Mouse (Mus musculus): ENCODE results near the gene Slc39a3.
"Not testable (repeated sequence)": the region's sequence is repeated elsewhere in the genome, so short reads cannot be mapped to it uniquely, and the experiment has no call there.

Gene Slc39a3

DNA sequence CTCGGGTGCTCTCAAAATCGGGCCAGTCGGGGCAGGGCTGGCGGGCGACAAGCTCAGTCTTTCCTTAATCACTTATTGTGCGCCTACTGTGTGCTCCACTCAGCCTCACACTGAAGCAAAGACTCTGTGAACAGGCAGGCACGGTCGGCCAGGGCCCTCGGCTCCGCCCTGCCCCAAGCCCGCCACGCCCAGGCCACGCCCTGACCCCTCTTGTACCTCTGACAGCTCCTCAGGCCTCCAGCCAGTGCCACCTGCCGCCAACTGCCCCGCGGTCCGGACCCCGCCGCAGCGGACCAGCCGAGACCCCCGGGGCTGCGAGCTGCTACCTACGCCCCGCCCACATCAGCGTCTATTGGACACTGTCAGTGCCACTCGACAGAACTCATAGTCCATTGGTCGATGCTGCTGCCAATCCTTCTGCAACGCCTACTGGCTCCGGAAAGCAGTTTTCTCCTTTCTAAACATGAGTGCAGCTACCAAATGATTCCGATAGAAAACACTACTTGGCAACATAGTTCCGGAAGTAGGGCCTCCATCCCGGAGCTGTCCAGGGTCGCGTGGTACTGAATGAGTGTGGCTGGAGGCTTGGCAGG is at the start of gene Slc39a3:
Slc39a3 (minus strand) TSS at position 439 of the 593 bp plus-strand sequence.
- peak; percentile 100 for DNase-seq (ENCODE audit: extremely low spot score, low read depth, low spot score)

DNA sequence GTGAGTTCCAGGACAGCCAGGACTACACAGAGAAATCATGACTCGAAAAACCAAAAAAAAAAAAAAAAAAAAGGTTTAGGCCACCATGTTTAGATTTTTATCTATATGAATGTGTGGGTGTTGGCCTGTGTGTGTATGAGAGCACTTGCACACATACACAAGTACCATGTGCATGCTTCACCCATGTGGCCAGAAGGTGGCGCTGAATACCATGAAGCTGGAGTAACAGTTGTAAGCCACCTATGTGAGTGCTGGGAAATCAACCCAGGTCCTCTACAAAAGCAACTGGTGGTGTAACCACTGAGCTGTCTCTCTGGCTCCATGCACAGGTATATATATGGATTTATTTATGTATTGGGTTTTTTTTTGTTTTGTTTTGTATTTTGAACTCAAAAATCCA is 49.8 kb upstream of the Slc39a3 start:
- DNase-seq (ENCODE audit: extremely low spot score, low read depth, low spot score), result no peak

DNA sequence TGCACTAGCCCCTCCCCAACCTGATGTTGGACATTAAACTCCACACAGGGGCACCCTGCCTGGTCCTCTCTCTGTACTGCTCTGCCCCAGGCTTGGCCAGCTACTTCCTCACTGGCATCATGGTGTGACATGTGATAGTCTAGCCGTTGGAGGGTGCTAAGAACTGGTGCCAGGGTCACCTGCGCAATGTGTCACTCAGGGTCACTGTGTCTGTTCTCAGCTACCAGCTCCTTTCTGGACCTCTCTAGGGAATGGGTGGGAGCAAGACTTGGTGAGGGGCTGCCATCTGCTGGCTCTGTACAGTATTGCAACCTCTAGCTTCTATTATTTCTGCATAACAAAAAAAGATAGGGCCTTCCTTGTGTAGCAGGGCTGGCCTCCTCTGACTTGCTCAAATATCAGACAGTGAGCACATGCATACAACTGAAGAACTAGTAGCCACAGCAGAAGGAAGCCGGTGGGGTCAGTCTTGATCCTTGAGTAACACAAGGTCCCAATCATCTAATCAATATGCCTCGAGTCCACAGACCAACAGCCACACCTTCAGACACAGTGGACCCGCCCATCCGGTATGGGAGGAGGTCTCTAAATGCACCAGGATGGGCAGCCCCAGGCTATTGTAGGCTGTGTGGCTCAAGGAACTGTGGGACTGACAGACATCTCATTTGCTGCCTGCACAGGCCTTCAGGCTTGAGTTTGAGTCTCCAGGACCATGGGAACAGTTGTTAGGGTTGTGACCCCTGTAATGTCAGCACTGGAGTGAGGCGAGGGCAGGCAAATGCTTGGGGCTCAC is 45.1 kb upstream of the Slc39a3 start:
- DNase-seq (ENCODE audit: extremely low spot score, low read depth, low spot score), result peak; percentile 33

DNA sequence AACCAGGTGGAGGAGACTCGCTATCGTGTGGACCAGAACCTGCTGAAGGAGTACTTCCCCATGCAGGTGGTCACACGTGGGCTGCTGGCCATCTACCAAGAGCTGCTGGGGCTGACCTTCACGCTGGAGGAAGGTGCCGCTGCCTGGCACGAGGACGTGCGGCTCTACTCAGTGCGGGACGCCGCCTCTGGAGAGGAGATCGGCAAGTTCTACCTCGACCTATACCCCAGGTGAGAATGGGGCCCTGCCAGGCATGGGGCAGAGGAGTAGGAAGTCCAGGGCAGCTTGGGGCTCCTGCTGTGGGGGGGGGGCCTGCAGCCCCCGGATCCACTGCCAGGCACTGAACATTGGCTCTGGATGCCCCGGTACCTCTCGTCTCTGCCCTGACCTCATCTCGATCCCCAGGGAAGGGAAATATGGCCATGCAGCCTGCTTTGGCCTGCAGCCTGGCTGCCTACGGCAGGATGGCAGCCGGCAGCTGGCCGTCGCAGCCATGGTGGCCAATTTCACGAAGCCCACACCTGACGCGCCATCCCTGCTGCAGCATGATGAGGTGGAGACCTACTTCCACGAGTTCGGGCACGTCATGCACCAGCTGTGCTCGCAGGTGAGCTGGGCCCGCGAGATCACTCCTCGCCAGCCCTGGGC is 42.9 kb upstream of the Slc39a3 start:
- no peak for DNase-seq (ENCODE audit: extremely low spot score, low read depth, low spot score)

DNA sequence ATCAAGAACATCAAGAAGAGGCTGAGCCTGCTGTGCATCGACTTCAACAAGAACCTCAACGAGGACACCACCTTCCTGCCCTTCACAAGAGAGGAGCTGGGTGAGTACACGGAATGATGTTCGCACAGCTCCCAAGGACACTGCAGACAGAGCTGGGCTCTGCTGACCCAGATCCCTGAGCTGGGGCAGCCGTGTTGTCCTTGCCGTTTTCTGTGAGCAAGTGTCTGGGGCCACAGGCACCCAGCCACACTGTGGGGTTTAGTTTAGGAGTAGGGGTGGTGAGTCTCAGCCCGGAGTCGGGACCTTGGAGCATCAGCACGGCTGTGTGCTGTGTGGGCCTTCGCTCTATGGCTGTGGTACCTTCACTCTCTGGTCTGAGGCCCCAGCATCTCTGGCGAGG is 40.7 kb upstream of the Slc39a3 start:
- no peak for DNase-seq (ENCODE audit: extremely low spot score, low read depth, low spot score)

DNA sequence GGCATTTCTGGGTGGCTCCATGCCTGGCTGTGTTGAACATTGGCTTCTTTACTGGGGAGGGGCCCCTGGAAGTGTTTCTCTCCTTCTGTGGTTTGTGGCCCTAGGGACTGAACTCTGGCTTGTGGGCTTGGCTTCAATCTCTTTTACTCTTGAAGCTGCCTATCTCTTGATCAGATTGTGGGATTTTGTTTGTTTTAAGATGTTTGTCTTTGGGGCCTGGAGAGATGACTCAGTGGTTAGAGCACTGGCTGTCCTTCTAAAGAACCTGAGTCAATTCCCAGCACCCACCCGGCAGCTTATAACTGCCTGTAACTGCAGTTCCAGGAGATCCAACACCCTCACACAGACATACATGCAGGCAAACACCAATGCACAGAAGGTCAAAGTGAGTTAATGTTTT is 39.1 kb upstream of the Slc39a3 start:
- DNase-seq (ENCODE audit: extremely low spot score, low read depth, low spot score), result no peak

DNA sequence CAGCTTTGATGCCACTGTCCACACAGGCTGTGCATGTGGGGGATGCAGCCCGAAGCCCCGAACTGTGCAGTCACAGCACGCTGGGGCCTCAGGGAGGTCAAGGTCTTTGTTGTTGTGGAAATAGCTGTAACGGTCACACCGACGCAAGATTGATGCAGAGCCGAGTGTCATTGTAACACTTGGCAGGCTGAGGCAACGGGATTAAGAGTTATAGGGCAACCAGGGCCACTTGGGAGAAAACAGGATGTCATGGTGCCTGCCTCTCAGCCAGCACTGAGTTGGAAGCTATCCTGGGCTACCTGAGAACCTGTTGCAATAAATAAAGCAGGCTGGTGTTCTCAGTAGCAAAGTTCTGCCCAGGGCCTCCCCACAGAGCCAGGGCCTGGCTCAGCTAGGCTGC is 38.5 kb upstream of the Slc39a3 start:
- no peak for DNase-seq (ENCODE audit: extremely low spot score, low read depth, low spot score)

DNA sequence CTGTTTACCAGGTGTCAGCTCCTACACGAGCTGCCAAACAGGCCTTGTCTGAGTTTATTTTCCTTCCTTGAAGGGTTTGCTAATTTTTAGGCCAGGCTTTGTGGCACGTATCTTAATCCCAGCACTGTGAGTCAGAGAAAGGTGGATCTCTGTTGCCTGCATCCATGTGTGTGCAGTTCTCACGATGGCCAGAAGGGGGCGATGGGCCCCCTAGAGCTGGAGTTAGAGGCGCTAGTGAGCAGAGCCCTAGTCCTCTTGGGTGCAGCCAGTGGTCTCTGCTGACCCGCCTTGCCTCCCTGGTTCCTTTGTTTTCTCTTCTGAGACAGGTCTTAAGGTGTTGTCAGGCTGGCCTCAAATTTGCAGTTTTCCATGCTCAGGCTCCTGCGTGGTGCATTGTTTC is 36.2 kb upstream of the Slc39a3 start:
- no peak for DNase-seq (ENCODE audit: extremely low spot score, low read depth, low spot score)

DNA sequence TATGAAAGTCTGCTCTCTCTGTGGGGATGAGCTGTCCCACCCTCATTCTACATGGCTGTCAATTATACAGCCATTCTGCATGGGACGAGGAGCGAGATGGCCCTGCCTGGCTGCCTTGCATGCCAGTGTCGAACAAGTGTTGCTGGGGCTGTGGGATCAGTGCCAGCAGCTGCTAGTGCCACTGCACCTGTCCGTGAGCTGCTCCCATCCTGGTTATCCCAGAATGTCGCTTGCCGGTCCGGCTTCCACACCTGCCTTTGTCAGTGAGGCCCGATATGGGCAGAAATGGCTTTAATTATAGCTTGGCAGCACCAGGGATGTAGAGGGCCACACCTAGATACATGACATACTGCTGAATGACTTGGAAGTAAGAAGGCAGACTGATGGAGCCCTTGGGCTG is 35.1 kb upstream of the Slc39a3 start:
- no peak for DNase-seq (ENCODE audit: extremely low spot score, low read depth, low spot score)

DNA sequence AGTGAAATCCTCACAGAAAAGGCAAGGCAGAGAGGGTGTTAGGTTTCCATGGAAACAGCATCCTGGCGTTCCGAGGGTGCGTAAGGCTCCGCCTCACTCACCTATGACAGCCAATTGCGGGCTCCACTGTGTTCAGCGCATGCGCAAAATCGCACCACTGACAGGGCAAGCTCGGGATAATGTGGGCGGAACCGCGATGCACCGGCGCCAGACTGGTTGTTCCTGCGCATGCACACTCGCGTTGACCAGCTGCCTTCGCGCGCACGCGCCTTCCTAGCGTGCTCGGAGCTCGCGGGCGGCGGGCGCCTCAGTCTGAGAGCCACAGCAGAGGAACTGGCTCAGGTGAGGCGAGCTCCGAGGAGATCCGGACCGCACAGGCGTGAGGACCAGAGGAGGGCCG is 32.6 kb upstream of the Slc39a3 start, which contains the start of gene Thop1:
Thop1 (plus strand) TSS at position 200 of the 400 bp plus-strand sequence.
- peak; percentile 99 for DNase-seq (ENCODE audit: extremely low spot score, low read depth, low spot score)

DNA sequence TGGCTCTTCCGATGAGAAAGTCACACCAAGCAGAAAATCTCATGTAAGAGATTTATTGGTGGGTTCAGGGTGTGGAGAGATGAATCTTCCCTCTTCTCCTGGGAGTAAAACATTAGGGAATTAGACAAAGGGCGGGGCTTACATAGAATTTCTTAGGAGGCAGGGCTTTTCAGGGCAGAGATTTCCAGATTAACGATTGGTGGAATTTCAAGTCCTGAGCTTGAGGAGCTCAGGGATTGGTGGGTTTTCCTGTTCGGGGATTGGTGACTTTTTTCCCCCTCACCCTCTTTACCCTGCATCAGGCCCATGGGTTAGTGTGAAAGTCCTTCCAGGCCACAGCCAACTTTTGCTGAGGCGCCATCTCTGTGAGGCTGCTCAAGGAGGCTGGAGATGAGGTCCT is 31.5 kb upstream of the Slc39a3 start:
- DNase-seq (ENCODE audit: extremely low spot score, low read depth, low spot score), result no peak

DNA sequence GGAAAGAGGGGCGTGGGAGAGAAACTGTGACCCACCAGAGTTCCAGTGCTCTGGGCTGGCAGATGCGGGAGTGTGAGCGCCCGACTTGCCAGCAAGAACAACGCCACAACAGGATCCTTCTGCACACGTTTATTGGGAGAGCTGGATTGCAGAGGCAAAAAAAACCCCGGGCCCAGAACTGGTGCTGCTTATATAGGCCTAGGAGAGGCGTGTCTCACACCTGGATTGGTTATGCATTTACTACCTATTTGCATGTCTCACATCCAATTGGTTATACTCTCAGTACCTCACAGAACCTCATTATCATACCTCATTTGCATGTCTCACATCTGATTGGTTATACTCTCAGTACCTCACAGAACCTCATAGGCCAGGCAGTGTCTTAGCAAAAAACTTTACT is 27.3 kb upstream of the Slc39a3 start:
- DNase-seq (ENCODE audit: extremely low spot score, low read depth, low spot score), result not testable (repeated sequence)

DNA sequence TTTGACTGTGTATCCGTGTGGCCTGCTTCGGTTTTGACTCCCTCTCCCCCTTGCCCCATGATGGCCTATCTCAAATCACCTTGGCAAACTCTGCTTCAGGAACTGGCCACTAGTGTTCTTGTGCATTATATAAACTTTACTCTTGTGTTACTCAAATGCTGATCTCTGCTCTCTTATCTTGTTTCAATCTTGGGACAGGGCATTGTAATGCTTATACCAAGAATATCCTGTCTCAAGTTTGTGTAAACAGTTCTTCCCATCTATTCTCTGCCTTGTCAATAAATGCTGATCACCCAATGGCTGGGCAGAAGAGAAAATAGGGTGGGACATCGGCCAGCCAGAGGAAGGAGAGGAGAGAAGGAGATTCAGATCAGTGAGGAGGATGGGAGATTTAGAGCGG is 25.5 kb upstream of the Slc39a3 start:
- DNase-seq (ENCODE audit: extremely low spot score, low read depth, low spot score), result no peak

DNA sequence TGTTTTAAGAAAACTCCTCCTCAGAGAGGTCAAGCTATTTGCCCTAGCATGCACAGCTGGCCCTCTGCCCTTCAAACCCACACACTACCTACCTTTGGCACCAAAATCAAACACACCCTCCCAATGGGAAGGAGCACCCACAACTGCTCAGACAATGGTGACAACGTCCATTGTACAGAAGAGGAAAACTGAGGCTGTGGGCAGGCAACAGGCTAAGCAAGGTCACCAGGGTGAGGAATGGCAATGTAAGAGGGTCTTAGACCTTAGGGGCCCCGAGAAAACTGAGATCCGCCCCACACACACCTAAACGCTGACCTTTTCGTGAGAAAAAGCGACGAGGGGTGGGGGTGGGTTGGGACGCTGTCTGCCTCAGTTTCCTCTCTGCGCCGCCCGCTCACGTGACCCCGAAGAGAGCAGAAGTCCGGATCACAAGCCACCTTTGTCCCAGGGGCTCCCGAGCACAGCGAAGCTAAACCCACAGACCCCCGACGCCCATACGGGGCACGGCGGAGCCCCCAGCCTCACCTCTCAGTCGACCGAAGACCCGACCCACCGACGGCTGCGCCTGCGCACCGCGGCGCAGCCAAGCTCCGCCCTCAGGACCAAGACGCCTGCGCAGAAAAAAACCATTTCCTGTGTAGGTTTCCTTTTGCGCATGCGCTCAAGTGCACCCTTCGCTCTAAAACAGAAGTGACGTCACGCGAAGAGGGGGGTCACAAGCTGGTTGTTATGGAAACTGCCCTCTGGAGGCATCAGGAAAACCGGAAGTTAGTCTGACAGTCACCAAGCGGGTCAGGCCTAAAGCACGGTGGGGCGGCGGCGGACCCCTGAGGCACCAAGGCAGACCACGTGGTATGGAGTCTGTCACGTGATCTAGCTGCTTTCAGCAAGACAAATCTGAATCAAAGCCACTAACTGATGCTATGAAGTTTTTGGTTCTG is 22.6 kb upstream of the Slc39a3 start, which contains the start of gene Sgta:
Sgta (minus strand) TSS at position 579 of the 941 bp plus-strand sequence.
- DNase-seq (ENCODE audit: extremely low spot score, low read depth, low spot score), result peak; percentile 100

DNA sequence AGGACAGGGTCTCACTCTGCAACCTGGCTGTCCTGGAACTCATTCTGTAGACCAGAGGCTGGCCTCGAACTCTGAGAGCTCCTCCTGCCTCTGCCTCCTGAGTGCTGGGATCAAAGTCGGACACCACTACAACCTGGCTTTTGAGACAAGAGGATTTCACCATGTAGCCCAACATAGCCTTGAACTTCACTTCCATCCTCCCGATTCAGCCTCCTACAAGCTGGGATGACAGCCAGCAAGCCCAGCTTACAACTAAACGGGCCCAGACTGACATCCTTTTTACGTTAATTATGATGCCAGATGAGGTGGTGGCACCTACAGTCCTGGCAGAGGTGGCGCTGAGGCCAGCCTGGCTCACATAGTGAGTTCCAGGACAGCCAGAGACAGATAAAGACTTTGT is 21.7 kb upstream of the Slc39a3 start:
- no peak for DNase-seq (ENCODE audit: extremely low spot score, low read depth, low spot score)

DNA sequence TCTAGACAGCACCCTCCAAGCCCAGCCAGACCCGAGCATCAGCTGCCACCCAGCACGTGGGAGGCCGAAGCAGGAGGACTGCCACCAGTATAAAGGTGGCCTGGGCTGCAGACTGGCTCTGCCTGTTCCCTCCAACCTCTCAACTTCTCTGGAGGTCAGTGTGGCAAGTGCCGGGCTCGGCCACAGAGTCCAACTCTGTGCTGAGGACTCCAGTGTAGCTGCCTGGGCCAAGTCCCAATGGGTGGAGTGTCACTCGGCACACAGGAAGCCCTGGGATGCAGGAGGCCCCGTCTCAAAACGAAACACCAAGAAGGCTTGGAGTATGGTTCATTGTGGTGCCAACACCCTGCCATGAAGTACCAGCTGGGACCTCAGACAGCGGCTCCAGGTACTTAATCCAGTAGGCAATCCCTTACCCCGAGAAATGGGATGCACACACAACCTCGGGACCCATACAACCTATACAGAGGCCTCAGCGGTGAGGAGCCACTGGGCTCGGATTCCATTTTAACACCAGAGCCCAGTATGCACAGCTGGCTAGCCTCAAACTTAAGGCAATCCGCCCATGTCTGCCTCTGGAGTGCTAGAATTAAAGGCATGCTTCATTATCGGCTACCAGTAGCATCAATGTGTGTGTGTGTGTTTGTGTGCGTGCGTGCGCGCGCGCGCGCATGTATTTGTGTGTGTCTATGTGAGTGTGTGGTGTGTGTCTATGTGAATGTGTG is 20.3 kb upstream of the Slc39a3 start:
- no peak for DNase-seq (ENCODE audit: extremely low spot score, low read depth, low spot score)

DNA sequence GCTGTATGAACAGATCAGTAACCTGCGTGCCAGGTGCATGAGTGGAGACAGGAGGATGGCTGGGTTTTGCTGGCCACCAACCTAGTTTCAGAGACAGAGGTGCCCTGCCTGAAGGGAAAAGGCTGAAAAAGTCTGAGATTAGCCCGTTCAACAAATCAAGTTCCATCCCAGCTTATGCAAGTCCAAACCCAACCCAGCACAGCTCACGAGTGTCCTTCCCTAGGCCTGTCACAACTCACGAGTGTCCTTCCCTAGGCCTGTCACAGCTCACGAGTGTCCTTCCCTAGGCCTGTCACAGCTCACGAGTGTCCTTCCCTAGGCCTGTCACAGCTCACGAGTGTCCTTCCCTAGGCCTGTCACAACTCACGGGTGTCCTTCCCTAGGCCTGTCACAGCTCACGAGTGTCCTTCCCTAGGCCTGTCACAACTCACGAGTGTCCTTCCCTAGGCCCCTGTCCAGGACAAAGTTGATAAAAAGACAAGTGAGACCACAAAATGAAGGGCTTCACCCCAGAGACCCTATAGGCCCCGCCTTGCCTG is 18.6 kb upstream of the Slc39a3 start:
- DNase-seq (ENCODE audit: extremely low spot score, low read depth, low spot score), result not testable (repeated sequence)

DNA sequence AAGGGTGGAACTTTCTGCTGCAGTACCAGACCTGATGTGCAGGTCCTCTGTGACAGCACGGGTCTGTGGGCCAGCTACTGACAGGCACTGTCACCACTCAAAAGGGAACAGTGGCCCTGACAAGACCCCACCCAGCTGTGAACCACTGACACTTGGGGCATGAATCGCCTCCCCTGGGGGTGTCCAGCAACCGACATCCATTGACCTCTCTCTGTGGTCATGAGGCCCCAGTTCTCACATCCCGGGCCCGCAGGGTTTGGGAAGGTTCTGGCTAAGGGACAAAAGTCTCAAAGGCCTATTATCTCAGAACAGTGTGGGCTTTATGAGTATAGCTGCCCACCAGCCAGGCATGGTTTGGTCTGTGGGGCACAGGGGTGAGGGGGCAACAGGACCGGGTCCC is 17.9 kb upstream of the Slc39a3 start:
- no peak for DNase-seq (ENCODE audit: extremely low spot score, low read depth, low spot score)

DNA sequence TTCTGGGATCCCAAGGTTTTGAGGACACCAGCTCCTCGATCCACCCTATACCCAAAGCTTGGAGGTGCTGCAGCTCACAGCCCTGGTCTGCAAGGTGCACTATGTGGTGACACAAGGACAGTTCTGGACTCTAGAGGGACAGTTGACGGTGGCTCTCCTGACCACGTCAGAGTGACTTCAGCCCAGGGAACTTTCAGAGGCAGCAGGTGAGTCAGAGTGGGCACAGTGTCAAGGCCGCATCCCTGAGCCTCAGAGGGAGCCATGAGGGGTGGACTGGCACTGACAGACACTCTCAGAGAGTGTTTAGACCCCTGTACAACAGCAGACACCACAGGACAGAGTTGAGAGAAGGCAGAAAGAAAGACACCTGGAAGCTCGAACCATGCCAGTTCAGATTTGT is 15.4 kb upstream of the Slc39a3 start:
- DNase-seq (ENCODE audit: extremely low spot score, low read depth, low spot score), result no peak

DNA sequence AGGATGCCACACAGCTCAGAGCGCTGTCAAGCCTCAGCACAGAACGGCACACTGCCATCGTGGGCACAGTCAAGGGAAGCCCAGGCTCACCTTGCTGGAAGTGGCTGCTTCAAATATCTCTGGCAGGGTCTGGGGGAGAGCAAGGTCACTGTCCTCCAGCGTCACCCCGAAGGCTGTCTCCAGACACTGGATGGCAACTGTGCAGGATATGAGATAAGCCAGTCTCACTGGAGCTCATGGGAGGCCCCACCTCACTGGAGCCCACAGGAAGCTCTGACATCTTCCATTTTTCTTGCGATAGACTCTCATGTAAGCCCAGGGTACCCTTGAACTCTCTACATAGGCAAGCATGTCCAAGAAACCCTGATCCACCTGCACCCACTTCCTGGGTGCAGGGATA is 13.9 kb upstream of the Slc39a3 start:
- DNase-seq (ENCODE audit: extremely low spot score, low read depth, low spot score), result no peak
